Mouse (Mus musculus) lung, adult 18-20 months (tissue): Measurements from ENCODE around the gene Rtp2.

Experiments used
- DNase-seq, 2 experiments: peaks; one replicate each; pipeline ENCODE4 v3.0.0; 2022; ENCODE audit warnings: mixed read lengths in 2 of 2

Rtp2 gene

DNA sequence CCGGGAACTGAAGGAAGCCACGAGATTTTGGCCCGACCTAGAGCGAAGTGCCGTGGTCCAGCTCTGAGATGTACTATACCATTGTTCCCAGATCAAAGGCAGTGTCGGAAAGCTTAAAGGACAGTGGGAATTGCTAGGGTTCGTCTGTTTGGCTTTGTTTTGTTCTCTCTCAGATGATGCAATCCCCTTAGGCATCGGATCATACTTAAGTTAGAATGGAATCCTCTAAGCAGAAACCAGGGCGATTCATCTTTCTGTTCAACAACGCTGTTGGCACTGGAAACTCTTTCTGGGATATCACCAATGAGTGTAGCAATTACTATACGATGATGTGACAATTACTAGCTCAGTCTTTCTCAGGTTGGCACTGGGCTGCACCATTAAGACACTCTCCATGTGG is at the start of gene Rtp2:
Rtp2 (minus strand) TSS at position 101 of the 400 bp plus-strand sequence.
- DNase-seq: no peak

DNA sequence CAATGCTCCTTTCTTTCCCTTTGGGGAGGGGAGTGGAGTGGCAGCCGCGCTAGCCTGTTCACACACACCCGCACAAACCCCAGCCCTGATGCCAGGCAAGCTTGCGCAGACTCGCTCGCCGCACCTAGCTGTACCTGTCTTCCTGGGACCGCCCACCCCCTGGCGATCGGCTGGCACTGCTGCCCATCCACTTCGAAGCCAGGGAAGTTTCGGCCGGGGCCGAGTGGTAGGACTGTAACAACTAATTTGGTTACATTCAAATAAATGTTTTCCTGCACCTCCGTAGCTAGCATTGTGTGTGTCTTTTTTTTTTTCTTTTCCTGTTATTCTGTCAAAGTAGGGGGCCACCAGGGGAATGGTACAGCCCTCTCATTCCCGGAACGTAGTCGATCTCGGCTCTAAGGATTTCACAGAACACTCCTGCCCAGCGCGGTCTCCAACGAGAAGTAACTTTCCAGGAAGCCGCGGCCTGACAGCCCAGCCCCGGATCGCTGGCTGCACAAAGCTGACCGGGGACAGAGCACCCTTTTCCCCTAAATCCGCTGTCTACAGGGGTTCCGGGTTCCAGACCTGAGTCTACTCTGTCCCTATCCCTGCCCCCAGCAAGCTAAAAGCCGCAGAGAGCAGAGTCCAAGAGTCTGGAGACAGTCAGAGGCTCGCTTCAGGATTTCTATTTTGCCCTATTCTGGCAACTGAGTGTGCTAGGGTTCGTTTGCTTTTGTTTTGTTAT is 49.0 kb upstream of the Rtp2 start:
- DNase-seq: peak; percentile 57 to 61

DNA sequence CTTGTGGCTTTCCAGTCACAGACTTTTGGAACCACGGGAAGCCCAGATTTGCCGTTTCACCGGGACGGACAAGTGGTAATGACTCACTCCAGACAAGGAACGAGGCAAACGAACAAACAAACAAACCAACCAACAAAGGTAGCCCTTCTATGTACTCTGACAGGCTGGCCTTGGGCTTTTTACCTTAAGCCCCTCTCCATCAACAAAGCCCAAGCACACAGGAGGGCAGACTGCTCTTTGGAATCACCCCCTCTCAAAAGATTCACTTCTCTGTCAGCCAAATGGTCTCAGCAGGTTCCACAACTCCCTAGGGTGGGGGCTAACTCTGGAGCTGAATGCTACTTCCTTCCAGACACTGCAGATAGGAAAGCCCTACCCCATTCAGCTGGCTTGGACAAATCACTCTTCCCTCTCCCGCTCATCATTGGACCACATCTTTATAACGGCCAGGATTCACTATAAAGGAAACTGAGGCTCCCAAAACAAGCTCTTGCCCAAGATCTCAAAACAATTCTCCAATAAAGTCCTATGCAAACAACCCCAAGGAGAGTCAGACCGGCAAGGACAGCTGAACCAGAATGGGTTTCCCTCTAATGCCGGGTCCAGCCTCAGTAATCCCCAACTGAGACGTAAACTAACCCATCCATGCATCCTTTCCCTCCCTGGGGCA is 48.1 kb upstream of the Rtp2 start:
- no peak for DNase-seq

DNA sequence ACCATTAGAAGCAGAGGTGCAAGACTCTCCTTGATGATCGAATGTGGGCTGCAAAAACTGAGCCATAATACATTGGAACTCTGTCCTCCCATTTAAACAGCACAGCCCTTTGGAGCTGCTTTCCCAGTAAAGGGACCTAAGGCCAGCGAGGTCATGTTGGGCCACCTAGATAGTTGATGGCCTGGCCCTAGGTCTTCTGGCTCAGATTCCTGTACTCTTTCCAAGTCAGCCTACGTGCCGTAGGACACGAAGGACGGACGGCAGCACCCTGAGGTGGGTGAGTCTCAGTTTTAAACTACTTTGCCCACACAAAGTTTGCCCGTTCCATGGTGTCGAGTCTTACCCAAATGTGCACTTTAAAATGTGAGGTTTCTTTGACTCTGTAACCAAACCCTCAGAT is 47.3 kb upstream of the Rtp2 start:
- DNase-seq: no peak

DNA sequence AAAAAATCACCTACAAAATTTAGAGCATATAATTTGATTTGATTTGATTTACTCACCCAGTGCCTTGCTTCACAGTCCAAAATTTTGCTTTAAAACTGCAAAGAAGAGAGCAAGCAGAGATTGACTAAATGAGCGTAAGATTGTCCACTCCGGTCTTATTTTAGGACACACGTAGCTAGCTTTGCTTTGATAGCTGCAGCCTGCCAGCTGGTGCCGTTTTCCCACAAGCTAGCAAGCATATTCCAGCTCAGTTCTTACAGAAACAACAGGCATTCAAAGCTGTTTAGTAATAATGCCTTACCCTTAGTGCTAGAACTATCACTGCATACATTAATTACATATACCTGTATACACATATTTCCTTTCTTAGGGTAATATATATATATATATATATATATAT is 46.3 kb upstream of the Rtp2 start:
- no peak for DNase-seq

DNA sequence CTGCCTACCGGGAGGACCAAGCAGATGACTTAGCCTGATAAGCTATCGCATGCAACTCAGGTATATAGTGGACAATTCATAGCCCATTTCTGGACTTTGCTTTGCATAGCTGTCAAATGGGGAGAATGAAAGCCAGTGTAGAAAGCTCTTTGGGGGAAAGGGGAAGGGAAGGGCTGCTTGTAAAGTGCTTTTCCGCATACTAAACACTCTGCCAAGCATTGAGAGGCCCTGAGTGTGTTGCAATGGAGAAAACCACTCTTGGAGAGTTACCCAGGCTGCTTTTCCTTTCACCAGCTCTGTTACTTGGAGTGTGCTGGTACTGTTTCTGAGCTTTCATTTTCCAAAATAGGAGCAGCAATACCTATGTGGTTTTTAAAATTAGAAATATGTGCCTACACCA is 45.5 kb upstream of the Rtp2 start:
- peak; percentile 84 to 88 for DNase-seq

DNA sequence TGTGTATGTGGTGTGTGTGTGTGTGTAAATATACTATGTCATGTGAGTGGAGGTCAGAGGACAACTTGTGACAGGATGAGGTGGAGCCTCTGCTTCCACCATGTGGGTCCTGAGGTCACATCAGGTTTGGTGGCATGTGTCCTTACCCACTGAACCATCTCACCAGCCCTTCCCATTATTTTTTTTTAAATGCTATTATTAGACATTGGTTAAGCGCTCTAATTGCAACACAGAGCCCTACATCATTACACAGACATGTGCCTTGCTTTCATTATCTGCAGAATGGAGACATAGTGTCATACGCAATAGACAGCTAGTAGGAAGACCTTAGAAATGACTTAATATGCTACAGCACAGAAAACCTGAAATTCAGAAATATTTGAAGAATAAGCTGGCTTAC is 44.0 kb upstream of the Rtp2 start:
- DNase-seq: no peak

DNA sequence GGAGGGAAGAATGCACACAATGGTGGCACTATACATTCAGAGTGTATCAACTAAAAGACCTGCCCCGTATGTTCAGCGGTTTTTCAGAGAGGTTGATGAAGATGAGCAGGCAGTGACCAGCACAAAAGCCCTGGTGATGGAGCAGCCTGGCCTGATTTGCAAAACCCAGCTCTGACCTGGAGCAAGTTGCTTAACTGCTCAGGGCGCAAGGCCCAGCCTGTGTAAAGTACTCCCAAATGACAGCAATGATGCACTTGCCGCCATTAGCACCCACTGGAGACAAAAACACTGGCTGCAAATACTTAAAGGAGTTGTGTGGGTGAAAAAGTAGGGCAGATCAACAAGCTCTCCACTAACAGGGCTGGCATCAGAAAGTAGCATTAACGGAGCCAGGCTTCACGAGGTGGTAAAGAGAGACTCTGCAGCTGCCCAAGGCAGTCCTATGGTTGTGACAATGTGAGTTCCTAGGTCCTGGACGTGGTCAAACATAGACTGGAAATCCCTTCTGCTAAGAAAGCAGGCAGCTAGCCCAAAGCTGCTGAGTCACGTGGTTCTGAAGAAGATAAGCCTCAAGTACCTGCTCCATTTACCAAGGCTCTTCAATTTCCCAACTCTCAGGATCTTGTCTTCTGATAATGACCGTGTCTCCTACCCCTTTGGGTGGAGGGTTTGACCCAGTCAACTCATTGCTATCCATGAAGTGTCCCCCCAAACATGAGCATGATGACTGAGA is 41.6 kb upstream of the Rtp2 start:
- DNase-seq: no peak

DNA sequence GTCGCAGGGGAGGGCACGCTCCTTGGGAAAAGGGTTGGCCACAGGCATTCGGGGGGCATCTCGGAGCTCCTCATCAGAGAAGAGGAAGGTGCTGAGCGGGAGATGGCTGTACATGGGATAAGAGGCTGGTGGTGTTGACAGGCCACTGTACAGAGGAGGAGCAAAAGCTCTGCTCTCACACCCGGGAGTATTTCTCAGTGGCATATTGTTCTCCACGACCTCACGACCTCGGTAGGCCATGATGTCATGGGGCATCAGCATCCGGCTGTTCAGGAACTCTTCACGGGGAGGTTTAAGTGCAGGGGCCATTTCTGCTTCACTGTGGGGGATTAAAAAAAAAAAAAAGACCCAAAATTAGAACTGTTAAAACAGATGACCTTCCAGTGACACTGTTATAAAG is 40.7 kb upstream of the Rtp2 start:
- no peak for DNase-seq

DNA sequence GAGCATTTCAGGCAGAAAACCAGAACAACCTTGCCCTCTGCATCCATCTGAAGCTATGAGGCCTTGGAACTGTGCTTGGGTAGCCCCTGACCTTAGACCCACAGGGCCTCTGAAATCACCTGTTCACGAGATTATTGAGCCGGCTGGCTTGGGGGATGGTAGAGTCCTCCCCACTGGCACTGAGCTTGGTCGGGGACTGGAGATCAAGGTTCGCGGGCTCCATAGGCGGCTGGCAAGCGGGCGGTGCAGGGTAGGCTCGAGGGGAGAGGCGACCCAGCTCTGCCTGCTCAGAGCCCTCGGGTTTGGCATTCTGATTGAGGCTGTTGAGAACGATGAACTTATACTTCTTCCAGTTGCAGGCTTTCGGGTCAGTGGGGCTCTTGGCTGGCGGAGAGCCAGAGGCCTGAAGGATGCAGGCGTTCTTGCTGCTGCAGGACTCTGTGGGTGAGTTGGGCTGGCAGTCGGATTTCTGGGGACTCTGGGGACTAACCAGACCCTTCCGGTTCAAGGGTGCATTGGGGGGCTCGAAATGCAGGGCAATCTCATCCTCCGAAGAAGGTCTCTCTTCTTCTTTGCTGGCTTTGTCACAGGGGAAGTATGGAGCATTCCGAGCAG is 40.0 kb upstream of the Rtp2 start:
- no peak for DNase-seq

DNA sequence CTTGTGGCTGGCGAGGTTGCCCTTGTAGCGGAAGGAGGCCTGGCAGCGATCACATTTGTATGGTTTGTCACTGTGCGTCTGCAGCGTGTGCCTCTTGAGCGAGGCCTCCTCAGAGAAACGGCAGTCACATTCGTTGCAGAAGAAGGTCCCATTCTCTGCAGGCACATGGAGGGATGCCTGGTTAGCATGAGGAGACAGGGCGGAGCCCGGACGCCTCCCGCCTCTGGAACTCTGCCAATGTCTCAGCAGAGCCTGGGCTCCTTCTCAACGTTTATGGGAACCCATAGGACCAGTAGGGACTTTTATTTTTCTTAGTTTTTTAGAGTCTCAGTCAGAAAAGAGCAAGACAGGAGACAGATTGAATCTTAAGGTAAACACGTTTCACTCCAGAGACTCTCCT is 37.7 kb upstream of the Rtp2 start:
- DNase-seq: no peak

DNA sequence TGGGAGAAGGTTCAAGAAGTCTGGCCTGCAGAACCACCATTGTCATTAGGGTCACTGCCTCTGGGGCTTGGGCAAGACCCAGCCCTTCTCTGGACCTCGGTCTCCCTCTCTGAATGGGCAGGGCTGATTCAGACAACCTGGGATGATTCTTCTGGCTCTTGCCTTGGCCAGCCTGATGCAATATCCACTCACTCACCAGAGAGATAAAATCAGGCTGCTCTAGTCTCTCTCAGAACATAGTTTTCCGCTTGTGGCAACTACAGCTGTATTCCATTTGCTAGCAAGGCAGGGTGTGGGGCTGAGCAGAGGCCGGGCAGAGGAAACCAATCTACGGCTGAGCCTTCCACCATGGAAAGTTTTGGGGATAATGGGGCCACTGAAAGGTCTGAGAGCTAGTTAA is 36.7 kb upstream of the Rtp2 start:
- DNase-seq: no peak

DNA sequence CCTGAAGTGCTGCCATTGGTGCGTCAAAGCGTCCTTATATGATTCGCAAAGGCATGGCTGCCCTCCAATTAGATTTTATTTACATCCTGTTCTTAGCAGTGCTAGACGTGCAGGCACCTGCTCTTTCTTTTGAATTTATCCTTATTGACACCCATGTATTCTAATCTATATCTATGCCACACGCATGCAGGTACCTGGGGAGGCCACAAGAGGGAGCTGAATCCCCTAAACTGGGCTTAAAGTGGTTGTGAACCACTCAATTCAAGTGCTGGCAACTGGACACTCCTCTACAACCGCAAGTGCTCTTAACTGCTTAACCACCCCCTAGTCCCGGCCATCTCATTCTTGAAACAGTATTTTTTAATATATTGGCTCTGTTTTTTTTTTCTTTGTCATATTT is 35.1 kb upstream of the Rtp2 start:
- DNase-seq: peak; percentile 47 to 62

DNA sequence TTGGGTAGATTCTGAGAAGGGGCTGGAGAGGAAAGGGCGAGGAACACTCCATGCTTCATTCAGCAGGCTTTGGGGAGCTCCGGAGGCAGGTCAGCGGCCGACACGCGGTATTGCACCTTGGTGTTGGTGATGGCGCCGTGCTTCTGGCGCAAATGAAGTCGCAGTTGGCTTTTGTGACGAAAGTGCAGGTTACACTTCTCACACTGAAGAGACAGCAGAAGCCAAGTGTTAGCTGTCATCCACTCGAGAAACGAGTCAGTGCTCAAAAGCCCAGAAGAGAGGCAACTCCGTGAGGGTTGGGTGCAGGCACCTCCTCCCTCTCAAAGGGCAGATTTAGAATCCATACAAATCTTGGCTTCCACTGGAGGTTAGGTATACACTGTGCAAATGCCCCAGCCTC is 33.9 kb upstream of the Rtp2 start:
- DNase-seq: no peak

DNA sequence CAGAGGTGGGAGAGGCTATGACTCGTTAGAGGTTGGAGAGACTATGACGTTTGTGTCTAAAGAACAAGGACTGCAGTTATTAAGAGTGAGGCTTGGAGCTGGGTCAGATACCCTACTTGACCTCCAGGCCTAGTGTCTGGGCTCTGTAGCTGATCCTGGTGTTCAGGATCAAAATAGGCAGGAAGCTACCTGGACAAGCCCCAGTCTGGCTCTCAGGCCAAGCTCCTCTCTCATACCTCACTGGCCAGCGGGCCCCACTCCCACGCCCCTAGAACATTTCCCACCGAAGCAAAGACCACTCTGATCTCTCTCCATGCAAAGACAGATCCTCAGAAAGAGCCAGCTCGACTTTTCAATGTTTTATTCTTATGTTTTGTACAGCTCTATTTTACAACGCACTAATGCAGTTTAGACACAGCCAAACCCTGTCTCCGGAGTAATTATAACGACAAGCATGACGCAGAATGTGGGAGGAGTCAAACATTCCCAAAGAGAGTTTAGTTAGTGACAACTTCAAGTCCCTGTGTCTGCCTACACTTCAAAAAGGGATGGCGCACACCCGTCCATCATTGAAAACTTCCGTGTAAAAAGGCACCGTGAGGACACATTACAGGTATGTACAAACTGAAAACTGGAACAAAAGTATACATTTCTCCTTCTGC is 32.6 kb upstream of the Rtp2 start:
- DNase-seq: no peak

DNA sequence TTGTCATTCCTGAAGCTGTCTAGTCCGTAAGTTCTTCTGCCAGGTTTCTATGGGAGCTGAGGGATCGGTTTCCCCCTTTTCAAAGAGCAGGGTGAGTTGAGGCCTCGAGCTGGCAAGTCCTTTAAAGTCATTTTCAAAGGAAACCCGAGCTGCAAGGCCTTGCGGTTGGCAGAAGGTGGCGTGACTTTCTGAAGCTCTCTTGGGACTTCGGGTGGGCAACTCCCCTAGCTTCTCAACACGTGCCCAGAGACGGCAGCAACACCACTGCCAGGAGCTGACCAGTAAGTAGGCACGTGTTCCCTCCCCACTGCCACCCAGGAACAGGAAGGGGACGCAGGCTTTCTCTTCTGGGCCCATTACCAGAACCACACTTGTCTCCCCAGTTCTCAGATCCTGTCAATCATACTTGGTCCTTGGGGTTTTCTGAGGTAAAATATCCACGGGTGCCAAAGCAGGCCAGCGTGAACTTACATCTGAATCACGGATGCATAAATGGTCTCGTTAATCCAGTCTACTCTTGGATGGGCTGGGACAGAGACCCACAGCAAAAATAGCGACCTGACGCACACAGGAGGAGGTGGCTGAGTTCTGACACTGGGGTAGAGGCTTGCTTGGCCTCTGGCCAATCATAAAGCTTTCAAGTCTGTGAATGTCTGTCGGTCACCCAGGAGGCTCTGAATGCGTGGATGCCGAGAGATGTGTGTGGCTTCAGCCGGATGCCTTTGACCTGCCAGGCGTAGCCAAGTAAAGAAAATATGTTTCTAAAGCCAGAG is 31.9 kb upstream of the Rtp2 start:
- no peak for DNase-seq

DNA sequence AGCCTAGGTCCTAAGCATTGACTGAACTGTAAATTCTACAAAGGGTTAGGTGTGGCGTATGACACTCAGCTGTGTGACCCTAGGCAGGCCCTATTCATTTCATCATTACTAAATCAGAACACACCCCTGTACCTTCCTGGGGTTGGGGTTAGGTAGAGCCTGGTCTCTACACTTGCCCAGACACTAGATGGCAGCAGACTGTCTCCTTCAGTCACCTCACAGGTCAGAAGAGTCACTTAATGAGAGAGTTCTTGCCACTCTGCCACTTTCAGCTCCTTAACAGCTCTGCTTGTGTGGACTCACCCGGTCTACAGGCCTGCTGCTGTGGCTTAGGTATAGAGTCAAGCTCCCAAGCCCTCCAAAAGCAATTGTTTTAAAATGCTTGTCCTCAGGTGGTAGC is 30.2 kb upstream of the Rtp2 start:
- peak; percentile 58 to 69 for DNase-seq

DNA sequence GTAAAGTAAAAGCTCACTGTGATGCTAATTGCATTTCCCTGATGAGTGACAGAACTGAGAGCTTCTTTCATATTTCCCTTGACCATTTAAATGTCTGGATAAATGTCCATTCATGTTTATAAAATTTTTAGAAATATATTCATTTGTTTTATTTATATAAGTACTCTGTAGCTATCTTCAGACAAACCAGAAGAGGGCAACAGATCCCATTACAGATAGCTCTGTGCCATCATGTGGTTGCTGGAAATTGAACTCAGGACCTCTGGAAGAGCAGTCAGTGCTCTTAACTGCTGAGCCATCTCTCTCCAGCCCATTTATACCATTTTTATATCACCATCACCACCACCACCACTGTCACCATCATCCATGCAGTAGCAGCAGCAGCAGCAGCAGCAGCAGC is 26.7 kb upstream of the Rtp2 start:
- DNase-seq: no peak

DNA sequence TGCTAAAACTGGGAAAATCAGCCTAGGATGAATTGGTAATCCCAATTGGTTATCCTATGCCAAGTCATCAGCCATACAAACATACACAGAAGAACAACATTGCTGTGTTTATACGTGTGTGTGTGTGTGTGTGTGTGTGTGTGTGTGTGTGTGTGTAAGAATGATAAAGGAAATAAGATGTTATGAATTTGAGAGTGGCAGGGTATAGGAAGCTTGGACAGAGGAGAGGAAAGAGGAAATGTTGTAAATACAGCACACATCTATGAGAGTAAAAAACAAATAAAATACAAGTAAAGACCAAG is 21.7 kb upstream of the Rtp2 start:
- no peak for DNase-seq

DNA sequence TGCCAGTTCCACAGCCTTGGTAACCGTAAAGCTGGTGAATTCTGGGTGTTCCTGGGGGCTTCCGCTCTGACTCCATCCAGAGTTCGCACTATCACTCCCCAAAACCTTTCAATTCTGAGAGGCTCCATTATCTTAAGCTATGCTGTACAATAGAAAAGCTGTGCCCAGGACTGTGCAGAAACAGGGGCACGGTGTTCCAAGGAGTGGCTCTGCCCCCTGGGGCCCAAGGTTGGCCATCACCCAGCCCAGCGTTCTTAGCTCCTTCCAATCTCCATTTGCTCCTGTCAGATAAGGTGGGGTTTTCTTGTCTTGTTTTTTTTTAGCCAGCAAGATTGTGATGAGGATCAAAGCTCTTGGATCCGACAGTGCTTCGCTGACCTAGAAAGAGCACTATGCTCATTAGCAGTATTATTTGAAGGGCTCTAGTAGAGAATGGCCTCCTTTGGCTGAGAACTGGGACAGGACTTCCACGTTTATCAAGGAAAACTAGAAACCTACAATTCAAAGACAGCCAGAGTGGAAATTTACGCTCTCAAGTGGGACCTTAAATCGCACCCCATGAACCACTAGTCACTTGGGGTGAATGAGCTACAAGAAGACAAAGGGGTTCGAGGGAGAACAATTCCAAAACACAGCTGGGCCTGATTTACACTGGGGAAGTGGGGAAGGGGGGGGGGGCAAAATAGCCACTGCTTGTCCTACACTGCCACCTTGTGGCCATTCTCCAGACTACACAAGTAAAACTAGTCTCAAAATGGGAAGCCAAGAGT is 21.2 kb upstream of the Rtp2 start:
- no peak for DNase-seq

DNA sequence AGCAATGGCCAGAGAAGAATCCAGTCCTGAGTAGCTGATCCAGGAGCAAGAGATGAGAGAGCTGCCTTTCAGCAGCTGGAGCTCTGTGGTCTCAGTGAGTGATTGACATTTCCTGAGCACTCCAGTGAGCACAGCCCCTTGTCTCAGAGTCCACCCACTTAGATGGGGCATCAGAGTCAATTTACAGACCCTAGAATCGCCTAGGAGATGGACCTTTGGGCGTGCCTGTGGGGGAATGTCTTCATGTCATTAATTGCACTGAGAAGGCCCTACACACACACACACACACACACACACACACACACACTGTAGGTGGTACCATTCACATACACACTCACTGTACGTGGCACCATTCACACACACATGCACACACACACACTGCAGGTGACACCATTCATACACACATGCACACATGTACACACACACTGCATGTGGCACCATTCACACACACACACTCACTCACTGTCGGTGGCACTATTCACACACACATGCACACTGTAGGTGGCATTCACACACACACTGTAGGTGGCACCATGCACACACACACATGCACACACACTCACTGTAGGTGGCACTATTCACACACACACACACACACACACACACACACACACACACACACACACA is 20.0 kb upstream of the Rtp2 start:
- no peak for DNase-seq
